Mouse (Mus musculus) kidney, adult 2 months (tissue): ENCODE measurements around the gene Clcf1.
A peak's percentile ranks its signal among the peaks of the same experiment; 100 is the strongest.

Source experiments
- CTCF ChIP-seq: fragments of 200-500 bp; conservative IDR thresholded peaks from 2 replicates; pipeline ENCODE4 v1.5.1; 2011; ENCODE audit warnings: low read depth, mild to moderate bottlenecking, control low read depth, low read length, moderate library complexity, mixed read lengths; ENCODE audit not compliant: insufficient read depth, insufficient read length
- POLR2A ChIP-seq: fragments of 200-500 bp; IDR thresholded peaks from one replicate; pipeline ENCODE4 v1.6.1; 2011; ENCODE audit warnings: low read depth, low read length, control low read depth

DNA sequence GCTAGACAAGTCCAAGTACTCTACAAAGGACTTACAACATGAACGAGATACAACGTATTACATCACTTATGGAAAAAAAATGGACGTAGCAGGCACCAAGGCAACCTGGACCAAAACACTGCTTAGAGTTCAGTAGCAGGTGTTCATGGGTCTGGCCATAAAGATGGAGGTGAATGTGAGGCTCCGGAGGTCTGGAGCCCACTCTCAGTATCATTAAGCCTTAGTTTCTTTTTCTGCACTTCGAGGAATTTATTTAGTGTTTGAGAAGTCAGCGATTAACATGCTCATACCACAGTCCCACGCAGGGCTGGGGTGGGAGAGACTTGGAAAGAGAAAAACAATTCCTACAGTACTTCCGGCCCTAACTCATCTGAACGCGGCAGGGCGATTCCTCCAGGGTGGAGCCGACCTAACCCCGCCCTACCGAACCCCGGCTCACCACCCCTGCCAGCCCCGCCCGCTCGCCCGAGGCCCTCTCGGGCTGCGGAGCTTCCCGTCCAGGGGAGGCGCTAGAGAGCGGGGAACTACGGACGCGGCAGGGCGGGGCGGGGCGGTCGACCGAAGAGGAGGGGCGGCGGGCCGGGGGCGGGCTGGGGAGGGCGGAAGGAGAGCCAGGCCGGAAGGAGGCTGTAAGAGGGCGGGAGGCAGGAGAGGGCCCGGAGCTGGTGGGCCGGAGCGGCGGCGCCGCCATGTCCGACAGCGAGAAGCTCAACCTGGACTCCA, 22.3 kb upstream of the Clcf1 start, which contains the start of gene Ppp1ca:
- TF ChIP-seq CTCF = peak; percentile 60
- peak; percentile 65 for TF ChIP-seq POLR2A
